Mouse (Mus musculus): ENCODE data around the gene Tsc1. TPM values are rescaled to one million over a fixed set of nuclear protein-coding genes. Genes with fewer than 3 reads are reported as not detected.

The Tsc1 gene
- total and polyA plus RNA-seq, 3 experiments = 8.0 to 16.4 TPM; not detected in 1

GRCm38 (mm10) chr2:28635199-28635598, 5.8 kb upstream of the Tsc1 start:
- Histone ChIP-seq H3K4me1 (ENCODE audit: control insufficient read depth in 1 of 2, insufficient read depth in 2 of 2, low read length in 2 of 2) (peaks cover 0 to 1% of the 10 kb centered on the region in 2 experiments; a peak in 3 of 4 replicates), H3K27ac (ENCODE audit: control insufficient read depth, low read depth, low read length) (no peak overlapping the region), H3K9ac (ENCODE audit: control insufficient read depth, low read depth, low read length, poor library complexity, severe bottlenecking) (no peak overlapping the region), H3K79me2 (ENCODE audit: control insufficient read depth, insufficient read depth, low read length, poor library complexity) (no peaks in the 10 kb centered on the region), H3K9me3 (replicated peaks; ENCODE audit: insufficient read depth, low read length) (no peaks in the 10 kb centered on the region), H3K4me3 (ENCODE audit: control insufficient read depth in 1 of 2, insufficient read depth in 1 of 2, low read depth in 2 of 2, low read length in 2 of 2) (no peak overlapping the region), H3K36me3 (ENCODE audit: control insufficient read depth in 1 of 2, insufficient read depth in 2 of 2, low read length in 2 of 2) (peaks cover 0 to 6% of the 10 kb centered on the region in 2 experiments; a peak in 2 of 4 replicates), H3K27me3 (ENCODE audit: control insufficient read depth in 1 of 2, insufficient read depth in 2 of 2, low read length in 2 of 2) (no peaks in the 10 kb centered on the region)
- TF ChIP-seq USF1 (IDR thresholded peaks at IDR 0.05; ENCODE audit: low read depth, low read length) (no peak), HCFC1 (IDR thresholded peaks at IDR 0.05; ENCODE audit: low read depth, low read length) (no peak), EP300 (IDR thresholded peaks at IDR 0.05; ENCODE audit: low read depth in 1 of 2, low read length in 2 of 2) (no peak), MYB (IDR thresholded peaks at IDR 0.05; ENCODE audit: low read depth, low read length) (no peak), POLR2AphosphoS2 (IDR thresholded peaks at IDR 0.05; ENCODE audit: low read length) (no peak), POLR2A (IDR thresholded peaks at IDR 0.05; ENCODE audit: control insufficient read depth in 1 of 2, insufficient read depth in 1 of 2, low read depth in 1 of 2, low read length in 2 of 2, poor library complexity in 1 of 2) (no peak), MXI1 (IDR thresholded peaks at IDR 0.05; ENCODE audit: low read depth, low read length) (no peak), NRF1 (IDR thresholded peaks at IDR 0.05; ENCODE audit: insufficient read depth, low read depth, low read length, poor library complexity, severe bottlenecking) (no peak), POLR2AphosphoS5 (IDR thresholded peaks at IDR 0.05; ENCODE audit: borderline replicate concordance, low read depth, low read length) (no peak), ELF1 (IDR thresholded peaks at IDR 0.05; ENCODE audit: low read depth, low read length) (no peak)
- no peak for DNase-seq (ENCODE audit: low read depth, low spot score)

GRCm38 (mm10) chr2:28637106-28637845, 3.8 kb upstream of the Tsc1 start:
- Histone ChIP-seq H3K36me3 (ENCODE audit: control insufficient read depth in 1 of 2, insufficient read depth in 2 of 2, low read length in 2 of 2) (peaks cover 0 to 10% of the 10 kb centered on the region in 2 experiments; a peak in 2 of 4 replicates), H3K9ac (ENCODE audit: control insufficient read depth, low read depth, low read length, poor library complexity, severe bottlenecking) (no peak overlapping the region), H3K4me3 (ENCODE audit: control insufficient read depth in 1 of 2, insufficient read depth in 1 of 2, low read depth in 2 of 2, low read length in 2 of 2) (no peak overlapping the region), H3K27ac (ENCODE audit: control insufficient read depth, low read depth, low read length) (no peak overlapping the region), H3K79me2 (ENCODE audit: control insufficient read depth, insufficient read depth, low read length, poor library complexity) (peaks cover 12% of the 10 kb centered on the region), H3K4me1 (ENCODE audit: control insufficient read depth in 1 of 2, insufficient read depth in 2 of 2, low read length in 2 of 2) (peaks cover 4% of the 10 kb centered on the region in 2 experiments), H3K27me3 (ENCODE audit: control insufficient read depth in 1 of 2, insufficient read depth in 2 of 2, low read length in 2 of 2) (no peaks in the 10 kb centered on the region), H3K9me3 (replicated peaks; ENCODE audit: insufficient read depth, low read length) (no peaks in the 10 kb centered on the region)
- TF ChIP-seq TBP (IDR thresholded peaks at IDR 0.05; ENCODE audit: low read depth, low read length) (no peak), ETS1 (IDR thresholded peaks at IDR 0.05; ENCODE audit: low read depth, low read length) (no peak), JUND (IDR thresholded peaks at IDR 0.05; ENCODE audit: low read depth, low read length) (no peak), MAFK (IDR thresholded peaks at IDR 0.05; ENCODE audit: borderline replicate concordance, low read depth, low read length) (no peak), CHD2 (IDR thresholded peaks at IDR 0.05; ENCODE audit: low read length) (no peak), TAL1 (IDR thresholded peaks at IDR 0.05; ENCODE audit: low read length) (no peak), RCOR1 (IDR thresholded peaks at IDR 0.05; ENCODE audit: low read depth, low read length) (no peak)
- no peak for DNase-seq (ENCODE audit: low read depth, low spot score)

All from MEL (cell line).